Mouse (Mus musculus) stomach, embryonic 15.5 days (tissue): ENCODE measurements around the gene Cep152. TPM values are rescaled to one million over a fixed set of nuclear protein-coding genes. Genes with fewer than 3 reads are reported as not detected.

Experiments
- ATAC-seq: fragments of 200-750 bp; cut with Nextera tagmentation; 2 replicates; pipeline ENCODE4 v1.8.0; 2017; ENCODE audit warnings: low read depth, moderate number of reproducible peaks, moderate TSS enrichment; ENCODE audit not compliant: insufficient read depth, low FRiP score
- H3K27ac ChIP-seq: fragments of 300-500 bp; sonication (generic); 2 replicates; pipeline ENCODE4 v1.5.1; 2015; ENCODE audit warnings: mild to moderate bottlenecking, inconsistent platforms
- H3K27me3 ChIP-seq: fragments of 300-500 bp; sonication (generic); replicated peaks from 2 replicates; pipeline ENCODE4 v1.6.1; 2015; ENCODE audit warnings: inconsistent platforms
- H3K36me3 ChIP-seq: fragments of 300-500 bp; sonication (generic); 2 replicates; pipeline ENCODE4 v1.6.1; 2015; ENCODE audit warnings: inconsistent platforms
- H3K4me1 ChIP-seq: fragments of 300-500 bp; sonication (generic); 2 replicates; pipeline ENCODE4 v1.6.1; 2015; ENCODE audit warnings: inconsistent platforms
- H3K4me2 ChIP-seq: fragments of 300-500 bp; sonication (generic); 2 replicates; pipeline ENCODE4 v1.6.1; 2015; ENCODE audit warnings: mild to moderate bottlenecking, inconsistent platforms
- H3K4me3 ChIP-seq: fragments of 300-500 bp; sonication (generic); replicated peaks from 2 replicates; pipeline ENCODE4 v1.5.1; 2015; ENCODE audit warnings: inconsistent platforms
- H3K9ac ChIP-seq: fragments of 300-500 bp; sonication (generic); 2 replicates; pipeline ENCODE4 v1.6.1; 2015; ENCODE audit warnings: inconsistent platforms
- H3K9me3 ChIP-seq: fragments of 300-500 bp; sonication (generic); 2 replicates; pipeline ENCODE4 v1.6.1; 2016; ENCODE audit warnings: inconsistent platforms
- WGBS: fragments of 180-500 bp; shearing (Covaris S2); methylation state at CpG from one replicate; pipeline ENCODE4 v1.1.7; 2015; 5-methylcytosine and 5-hydroxymethylcytosine counted together
- polyA plus RNA-seq: library from polyadenylated mRNA; unstranded; fragments of >200 nt; fragmentation: Nextera tagmentation; extraction: Ambion mirVana; gene quantifications from 2 replicates; pipeline ENCODE4 v1.2.1, GENCODE M21; 2015

Gene Cep152
- polyA plus RNA-seq, 1 experiment from 2014 or later, result 5.2 TPM

GRCm38 (mm10) chr2:125659823-125660536 lies 35.1 kb upstream of the Cep152 start:
- Histone ChIP-seq H3K27ac (no peak overlapping the region), H3K9ac (no peak overlapping the region)

GRCm38 (mm10) chr2:125655391-125655790 lies 30.5 kb upstream of the Cep152 start:
- H3K9me3 ChIP-seq, result no peaks in the 10 kb centered on the region
- no peak overlapping the region for H3K4me2 ChIP-seq
- H3K4me3 ChIP-seq, result no peak overlapping the region
- no peak overlapping the region for H3K27ac ChIP-seq
- H3K36me3 ChIP-seq, result no peaks in the 10 kb centered on the region
- H3K9ac ChIP-seq, result no peak overlapping the region
- peaks cover 4% of the 10 kb centered on the region; the same call in 1 of the 2 replicates for H3K4me1 ChIP-seq
- WGBS, result 91% methylated on average over 9 of the region's 9 CpGs
- ATAC-seq, result no peak
- no peaks in the 10 kb centered on the region for H3K27me3 ChIP-seq

More at GRCm38 (mm10) chr2:125659823-125660536, 35.1 kb upstream of the Cep152 start:
- 12% methylated on average over 10 of the region's 10 CpGs for WGBS
- Histone ChIP-seq H3K9me3 (no peaks in the 10 kb centered on the region), H3K27me3 (no peaks in the 10 kb centered on the region), H3K4me2 (peak overlapping the region; percentile 52), H3K36me3 (no peaks in the 10 kb centered on the region), H3K4me1 (peaks cover 11% of the 10 kb centered on the region; the same call in 1 of the 2 replicates), H3K4me3 (peak overlapping the region; percentile 30)
- ATAC-seq, result peak; percentile 72; the same call in 1 of the 2 replicates

GRCm38 (mm10) chr2:125653286-125653685 lies 28.4 kb upstream of the Cep152 start:
- H3K9me3 ChIP-seq, result no peaks in the 10 kb centered on the region
- no peaks in the 10 kb centered on the region for H3K36me3 ChIP-seq
- H3K9ac ChIP-seq, result no peak overlapping the region
- no peak overlapping the region for H3K4me2 ChIP-seq
- no peak for ATAC-seq
- H3K4me1 ChIP-seq, result no peaks in the 10 kb centered on the region
- H3K27ac ChIP-seq, result no peak overlapping the region
- 93% methylated on average over 2 of the region's 2 CpGs for WGBS
- H3K4me3 ChIP-seq, result no peak overlapping the region
- no peaks in the 10 kb centered on the region for H3K27me3 ChIP-seq

- no peaks in the 10 kb centered on the region for H3K27me3 ChIP-seq
- ATAC-seq, result no peak
- H3K4me2 ChIP-seq, result no peak overlapping the region
- WGBS, result 80% methylated on average over 8 of the region's 8 CpGs
- no peaks in the 10 kb centered on the region for H3K36me3 ChIP-seq
- no peak overlapping the region for H3K9ac ChIP-seq
- H3K4me3 ChIP-seq, result no peak overlapping the region
- no peak overlapping the region for H3K27ac ChIP-seq
- no peaks in the 10 kb centered on the region for H3K4me1 ChIP-seq
- H3K9me3 ChIP-seq, result no peaks in the 10 kb centered on the region
These were observed 26.6 kb upstream of the Cep152 start for GRCm38 (mm10) chr2:125651563-125651962.

- Histone ChIP-seq H3K27ac (no peak overlapping the region), H3K4me2 (no peak overlapping the region), H3K9me3 (no peaks in the 10 kb centered on the region), H3K9ac (no peak overlapping the region), H3K36me3 (no peaks in the 10 kb centered on the region), H3K4me3 (no peak overlapping the region), H3K4me1 (no peaks in the 10 kb centered on the region), H3K27me3 (no peaks in the 10 kb centered on the region)
- 62% methylated on average over 14 of the region's 14 CpGs for WGBS
- ATAC-seq, result no peak
These were observed 25.9 kb upstream of the Cep152 start for GRCm38 (mm10) chr2:125650742-125651352.

GRCm38 (mm10) chr2:125650038-125650437 lies 25.1 kb upstream of the Cep152 start:
- 78% methylated on average over 5 of the region's 5 CpGs for WGBS
- H3K4me2 ChIP-seq, result no peak overlapping the region
- ATAC-seq, result no peak
- H3K27me3 ChIP-seq, result no peaks in the 10 kb centered on the region
- H3K9me3 ChIP-seq, result no peaks in the 10 kb centered on the region
- no peak overlapping the region for H3K27ac ChIP-seq
- no peak overlapping the region for H3K9ac ChIP-seq
- H3K36me3 ChIP-seq, result no peaks in the 10 kb centered on the region
- no peak overlapping the region for H3K4me3 ChIP-seq
- no peaks in the 10 kb centered on the region for H3K4me1 ChIP-seq

GRCm38 (mm10) chr2:125644912-125645311 lies 20.0 kb upstream of the Cep152 start:
- Histone ChIP-seq H3K4me2 (no peak overlapping the region), H3K4me3 (no peak overlapping the region), H3K27me3 (no peaks in the 10 kb centered on the region), H3K4me1 (no peaks in the 10 kb centered on the region), H3K27ac (no peak overlapping the region), H3K9me3 (no peaks in the 10 kb centered on the region), H3K36me3 (no peaks in the 10 kb centered on the region), H3K9ac (no peak overlapping the region)
- WGBS, result 67% methylated on average over 6 of the region's 6 CpGs
- ATAC-seq, result no peak

GRCm38 (mm10) chr2:125637331-125637730 lies 12.4 kb upstream of the Cep152 start:
- Histone ChIP-seq H3K27me3 (no peaks in the 10 kb centered on the region), H3K9me3 (no peaks in the 10 kb centered on the region), H3K4me2 (no peak overlapping the region), H3K9ac (no peak overlapping the region), H3K4me3 (no peak overlapping the region), H3K36me3 (no peaks in the 10 kb centered on the region), H3K27ac (no peak overlapping the region), H3K4me1 (no peaks in the 10 kb centered on the region)
- ATAC-seq, result no peak
- 64% methylated on average over 7 of the region's 7 CpGs for WGBS

- Histone ChIP-seq H3K4me3 (no peak overlapping the region), H3K27me3 (no peaks in the 10 kb centered on the region), H3K4me2 (no peak overlapping the region), H3K9ac (no peak overlapping the region), H3K9me3 (no peaks in the 10 kb centered on the region), H3K4me1 (no peaks in the 10 kb centered on the region; the same call in 1 of the 2 replicates), H3K27ac (no peak overlapping the region), H3K36me3 (no peaks in the 10 kb centered on the region)
- WGBS, result 94% methylated on average over 2 of the region's 2 CpGs
- ATAC-seq, result no peak
These were observed 5.1 kb upstream of the Cep152 start for GRCm38 (mm10) chr2:125630010-125630409.

GRCm38 (mm10) chr2:125628487-125628886 lies 3.6 kb upstream of the Cep152 start:
- Histone ChIP-seq H3K27me3 (no peaks in the 10 kb centered on the region), H3K9ac (no peak overlapping the region), H3K9me3 (no peaks in the 10 kb centered on the region), H3K27ac (no peak overlapping the region), H3K4me2 (no peak overlapping the region), H3K4me3 (no peak overlapping the region), H3K36me3 (no peaks in the 10 kb centered on the region), H3K4me1 (peaks cover 8% of the 10 kb centered on the region; the same call in 1 of the 2 replicates)
- 65% methylated on average over 6 of the region's 6 CpGs for WGBS
- no peak for ATAC-seq

- Histone ChIP-seq H3K9ac (no peak overlapping the region), H3K9me3 (no peaks in the 10 kb centered on the region), H3K27me3 (no peaks in the 10 kb centered on the region), H3K36me3 (no peaks in the 10 kb centered on the region), H3K4me2 (no peak overlapping the region), H3K4me3 (no peak overlapping the region), H3K4me1 (peaks cover 13% of the 10 kb centered on the region), H3K27ac (no peak overlapping the region)
- WGBS, result 83% methylated on average over 4 of the region's 4 CpGs
- ATAC-seq, result no peak
These were observed 1.6 kb upstream of the Cep152 start for GRCm38 (mm10) chr2:125626536-125626935.

GRCm38 (mm10) chr2:125624127-125624685 lies 707 bp downstream of the Cep152 start:
- no peak overlapping the region for H3K27ac ChIP-seq
- no peak for ATAC-seq
- no peaks in the 10 kb centered on the region for H3K9me3 ChIP-seq
- peaks cover 12% of the 10 kb centered on the region; the same call in 1 of the 2 replicates for H3K36me3 ChIP-seq
- H3K27me3 ChIP-seq, result no peaks in the 10 kb centered on the region
- H3K9ac ChIP-seq, result peak overlapping the region; percentile 78; the same call in 1 of the 2 replicates
- H3K4me3 ChIP-seq, result peak overlapping the region; percentile 96
- peaks cover 13% of the 10 kb centered on the region for H3K4me1 ChIP-seq
- WGBS, result 7% methylated on average over 9 of the region's 9 CpGs
- H3K4me2 ChIP-seq, result peak overlapping the region; percentile 70
